Mouse (Mus musculus) layer of hippocampus, adult 8-10 months (tissue): ENCODE measurements around the gene Pak1ip1. TPM values are rescaled to one million over a fixed set of nuclear protein-coding genes. Genes with fewer than 3 reads are reported as not detected.

ENCODE experiments used
- DNase-seq, 2 experiments: peaks; one replicate each; pipeline ENCODE4 v3.0.0; 2022; ENCODE audit warnings: low spot score in 2 of 2
- total RNA-seq, 4 experiments: library from RNA; stranded (reverse); gene quantifications; 2 replicates each; pipeline ENCODE4 v1.2.4; 2022

Gene Pak1ip1
- total RNA-seq, 4 experiments from 2014 or later: 37.6 to 41.3 (median 38.9) TPM

DNA sequence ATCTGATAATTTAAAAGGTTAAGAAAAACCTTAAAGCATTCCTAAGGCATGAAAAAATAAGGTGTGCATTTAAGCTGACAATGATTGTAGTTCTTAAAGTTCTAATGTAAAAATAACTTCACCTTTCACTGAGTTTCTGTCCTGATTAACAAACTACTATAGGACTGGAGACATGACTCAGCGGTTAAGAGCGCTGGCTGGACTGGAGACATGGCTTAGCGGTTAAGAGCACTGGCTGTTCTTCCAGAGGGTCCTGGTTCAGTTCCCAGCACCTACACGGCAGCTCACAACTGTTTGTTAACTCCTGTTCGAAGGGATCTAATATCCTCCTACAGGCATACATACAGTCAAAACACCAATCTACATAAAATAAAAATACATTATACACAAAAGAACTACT lies 1.2 kb downstream of the Pak1ip1 start:
- no peak for DNase-seq

DNA sequence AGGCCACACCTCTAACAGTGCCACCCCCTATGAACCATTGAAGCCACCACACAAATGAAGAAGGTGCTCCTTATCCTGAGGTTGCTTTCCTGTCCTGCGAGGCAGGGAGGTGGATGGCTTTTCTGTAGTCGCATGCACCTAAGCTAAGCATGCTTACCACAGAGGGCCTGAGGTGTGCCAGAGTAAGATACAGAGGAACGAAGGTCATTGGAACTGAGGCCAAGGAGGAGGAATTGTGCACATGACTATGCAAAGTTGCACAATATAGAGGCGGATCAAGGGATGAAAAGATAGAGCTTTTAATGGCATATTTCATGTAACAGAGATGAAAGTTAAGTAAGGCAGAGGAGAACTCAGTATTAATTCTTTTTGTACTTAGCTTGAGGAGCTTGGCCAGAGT lies 5.4 kb downstream of the Pak1ip1 start:
- no peak for DNase-seq

DNA sequence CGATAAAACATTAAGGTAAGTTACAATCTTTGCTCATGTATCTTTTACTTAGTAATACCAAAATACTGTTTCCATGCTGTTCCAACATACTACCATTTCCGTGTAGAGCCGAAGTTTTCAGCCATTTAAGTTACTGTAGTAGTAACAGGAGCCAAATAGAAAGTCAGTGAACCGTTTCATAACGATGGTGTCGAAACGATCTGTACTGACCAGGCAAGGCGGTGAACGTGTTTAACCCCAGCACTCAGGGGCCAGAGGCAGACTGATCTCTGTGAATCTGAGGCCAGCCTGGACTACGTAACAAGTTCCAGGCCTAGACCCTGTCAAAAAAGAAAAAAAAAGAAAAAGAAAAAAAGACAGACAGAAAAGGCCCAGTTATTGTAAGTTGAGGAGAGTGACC lies 7.4 kb downstream of the Pak1ip1 start:
- no peak for DNase-seq

DNA sequence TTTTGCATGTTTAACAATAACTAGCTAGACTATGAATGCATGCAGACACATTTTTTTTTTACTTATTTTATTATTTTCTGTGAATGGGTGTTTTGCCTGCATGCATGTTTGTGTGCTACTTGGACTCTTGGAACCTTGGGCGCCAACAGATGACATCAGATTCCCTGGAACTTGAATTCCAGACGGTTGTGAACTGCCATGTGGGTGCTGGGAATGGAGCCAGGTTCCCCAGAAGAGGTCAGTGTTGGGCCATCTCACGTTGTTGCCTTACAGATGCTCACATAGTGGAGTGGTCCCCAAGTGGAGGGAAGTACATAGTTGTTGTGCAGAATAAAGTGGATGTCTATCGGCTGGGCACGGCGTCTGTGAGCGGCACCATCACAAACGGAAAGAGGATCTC lies 8.1 kb downstream of the Pak1ip1 start:
- no peak for DNase-seq

DNA sequence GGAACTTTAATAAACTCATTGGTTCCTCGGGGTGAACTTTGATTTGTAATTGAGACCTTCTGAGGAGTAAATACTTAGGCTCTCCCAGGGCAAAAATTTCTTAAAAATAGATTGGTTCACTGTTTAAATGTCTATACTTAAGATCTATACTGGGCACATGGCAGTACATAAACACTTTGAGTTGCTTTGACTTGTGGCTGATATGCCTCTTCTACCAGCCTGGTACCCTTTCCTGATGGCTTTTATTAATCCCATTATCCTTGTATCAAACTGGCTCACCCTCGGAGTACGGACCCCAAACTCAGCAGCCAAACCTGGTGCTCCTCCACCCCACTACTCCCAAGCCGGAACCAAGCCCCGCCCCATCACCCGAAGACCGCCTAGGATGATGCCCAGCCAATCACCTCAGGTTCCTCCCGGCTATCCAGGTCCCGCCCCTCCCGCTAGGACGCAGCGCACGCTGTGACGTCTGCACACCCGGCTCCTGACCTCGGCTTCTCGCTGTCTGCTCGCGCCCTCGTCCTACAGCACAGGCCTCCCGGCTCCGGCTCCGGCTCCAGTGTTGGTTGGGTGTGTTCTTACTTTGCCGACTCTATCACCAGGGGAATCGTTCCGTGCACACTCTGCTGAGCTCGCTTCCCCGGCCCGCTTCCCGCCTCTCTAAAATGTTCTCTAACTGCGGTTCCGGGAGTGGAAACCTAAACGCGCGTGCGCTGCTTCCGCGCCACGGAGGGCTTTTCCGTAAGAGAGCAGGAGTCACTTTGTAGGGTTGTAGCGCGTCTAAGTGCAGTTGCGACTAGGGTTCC lies 15.2 kb downstream of the Pak1ip1 start, which contains the start of gene Tmem14c:
TSS of gene Tmem14c (plus strand) at position 464 of the 806 bp plus-strand sequence.
- DNase-seq: peak; percentile 90 to 91

DNA sequence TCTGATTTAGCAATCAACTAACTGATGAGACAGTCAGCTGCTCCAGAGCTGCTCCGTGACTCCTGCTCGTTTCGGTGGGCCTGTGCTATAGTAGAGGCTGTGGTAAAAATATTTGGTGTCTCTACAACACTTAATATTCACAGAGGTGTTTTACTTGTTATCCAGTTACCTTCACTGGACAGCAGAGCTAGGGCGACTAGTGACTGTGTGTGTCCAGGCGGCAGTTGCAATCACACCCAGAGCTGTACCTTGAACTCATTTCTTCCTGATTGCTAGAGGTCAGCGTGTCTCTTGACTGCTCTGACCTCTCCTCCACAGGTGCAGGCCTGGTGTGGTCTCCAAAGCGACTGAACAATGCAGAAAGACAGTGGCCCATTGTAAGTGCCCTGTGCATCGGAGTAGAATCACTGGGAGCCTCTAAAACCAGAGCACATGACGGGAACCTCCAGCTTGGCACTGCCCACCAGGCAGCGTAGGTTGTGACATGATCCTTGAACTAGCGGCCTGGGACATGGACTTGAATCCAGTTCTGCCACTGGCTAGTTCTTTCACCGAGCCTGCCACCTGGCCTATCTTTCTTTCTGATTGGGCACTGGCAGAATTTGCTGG lies 16.1 kb downstream of the Pak1ip1 start:
- DNase-seq: no peak

DNA sequence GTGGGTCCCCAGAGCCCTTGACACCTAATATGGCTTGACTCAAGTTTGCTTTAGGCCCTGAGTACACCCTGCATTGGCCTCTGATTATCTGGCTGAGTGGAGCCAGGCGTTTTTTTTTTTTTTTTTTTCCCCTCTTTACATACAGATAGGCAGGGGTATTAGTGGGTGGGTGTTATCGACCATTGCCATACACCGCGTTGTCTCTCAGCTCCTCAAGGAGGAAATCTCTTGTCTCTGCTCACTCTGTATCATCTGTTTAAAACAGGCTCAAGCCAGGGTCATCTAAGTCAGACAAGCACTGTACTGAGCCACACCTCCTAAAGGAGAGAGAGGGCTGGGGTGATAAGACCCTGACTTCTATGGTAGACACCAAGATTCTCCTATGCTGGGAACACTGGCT lies 17.0 kb downstream of the Pak1ip1 start:
- no peak for DNase-seq

DNA sequence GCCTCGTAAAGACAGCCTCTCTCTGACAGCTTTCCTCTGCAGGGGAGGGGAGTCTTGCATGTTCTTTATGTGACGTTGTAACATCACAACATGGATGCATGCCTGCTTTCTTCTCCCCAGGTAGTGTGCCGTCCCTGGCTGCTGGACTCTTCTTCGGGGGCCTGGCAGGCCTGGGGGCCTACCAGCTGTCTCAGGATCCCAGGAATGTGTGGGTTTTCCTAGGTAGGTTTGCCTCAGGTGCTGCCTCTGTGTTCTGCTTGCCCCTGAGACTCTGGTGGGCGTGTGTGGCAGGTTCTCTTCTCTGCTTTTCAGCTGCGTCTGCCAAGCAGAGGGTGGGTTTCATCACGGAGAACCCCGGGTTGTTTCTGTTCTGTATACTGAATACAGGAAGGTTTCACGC lies 17.4 kb downstream of the Pak1ip1 start:
- DNase-seq: no peak

DNA sequence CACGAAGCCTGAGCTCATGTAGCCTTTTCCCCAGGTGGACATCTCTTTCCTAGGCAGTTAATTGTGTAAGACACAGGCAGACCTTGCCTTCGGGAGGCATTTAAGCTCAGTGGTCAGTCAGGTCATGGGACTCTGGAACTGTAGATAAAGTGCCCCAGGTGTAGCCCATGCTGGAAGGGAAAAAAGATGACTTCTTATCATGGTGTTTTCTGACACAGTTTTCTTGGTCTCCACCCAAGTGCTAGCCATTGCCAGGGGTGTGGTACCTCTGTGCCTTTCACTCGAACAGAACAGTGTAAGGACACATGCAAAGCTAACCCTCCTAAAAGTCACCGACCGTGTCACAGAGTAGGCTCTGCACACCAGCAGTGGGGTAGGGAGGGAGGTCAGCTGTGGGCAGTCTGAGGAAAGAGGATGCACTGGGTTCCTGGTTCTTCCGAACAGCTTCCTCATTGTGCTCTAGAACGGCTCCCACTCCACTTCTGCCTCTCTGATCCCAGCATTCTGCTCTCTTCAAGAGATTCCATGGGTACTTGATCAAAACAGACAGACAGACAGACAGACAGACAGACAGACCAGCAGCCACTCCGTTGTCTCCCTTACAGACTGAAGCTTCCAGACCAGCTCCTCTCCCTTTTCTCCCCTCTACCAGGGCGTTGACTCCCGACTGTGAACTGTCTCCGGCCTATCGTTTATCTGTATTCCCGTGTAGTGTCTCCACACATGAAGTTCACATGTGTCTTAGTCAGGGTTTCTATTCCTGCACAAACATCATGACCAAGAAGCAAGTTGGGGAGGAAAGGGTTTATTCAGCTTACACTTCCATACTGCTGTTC lies 18.2 kb downstream of the Pak1ip1 start:
- DNase-seq: no peak

DNA sequence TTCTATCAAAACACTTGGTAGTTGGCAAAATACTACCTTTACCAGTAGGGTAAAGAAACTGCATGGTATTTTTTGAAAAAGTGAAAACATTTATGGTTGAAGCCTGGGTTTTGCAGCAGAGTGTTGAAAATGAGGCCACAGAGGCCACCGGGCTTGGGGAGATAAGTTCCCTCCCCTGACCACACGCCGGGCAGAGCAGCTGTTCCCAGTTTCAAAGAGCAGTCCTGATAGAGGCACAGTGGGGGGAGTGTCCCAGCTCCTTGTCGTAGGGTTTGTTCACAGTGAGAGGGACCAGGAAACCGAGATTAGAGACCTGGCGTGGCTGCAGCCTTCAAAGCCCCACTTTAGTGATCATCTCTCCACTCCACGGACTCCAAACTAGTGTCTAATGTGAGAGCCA lies 19.7 kb downstream of the Pak1ip1 start:
- no peak for DNase-seq

DNA sequence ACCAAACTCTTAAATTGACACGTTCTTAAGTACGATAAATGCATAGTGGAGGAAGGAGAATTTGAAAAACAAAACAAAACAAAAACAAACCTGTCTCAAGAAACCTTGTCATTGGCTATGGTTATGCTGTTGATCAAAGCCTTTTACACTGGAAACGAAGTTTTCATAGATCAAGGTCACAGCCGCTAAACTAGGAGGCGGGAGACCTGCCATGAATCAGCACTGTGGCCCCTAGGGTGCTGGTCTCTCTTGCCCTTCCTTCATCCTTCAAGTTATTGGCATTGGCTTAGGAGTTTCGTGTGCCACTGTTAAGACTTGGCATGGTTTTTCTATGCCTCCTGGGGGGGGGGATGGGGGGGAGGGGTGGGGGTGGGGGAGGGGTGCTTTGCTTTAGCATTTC lies 20.8 kb downstream of the Pak1ip1 start:
- DNase-seq: no peak

DNA sequence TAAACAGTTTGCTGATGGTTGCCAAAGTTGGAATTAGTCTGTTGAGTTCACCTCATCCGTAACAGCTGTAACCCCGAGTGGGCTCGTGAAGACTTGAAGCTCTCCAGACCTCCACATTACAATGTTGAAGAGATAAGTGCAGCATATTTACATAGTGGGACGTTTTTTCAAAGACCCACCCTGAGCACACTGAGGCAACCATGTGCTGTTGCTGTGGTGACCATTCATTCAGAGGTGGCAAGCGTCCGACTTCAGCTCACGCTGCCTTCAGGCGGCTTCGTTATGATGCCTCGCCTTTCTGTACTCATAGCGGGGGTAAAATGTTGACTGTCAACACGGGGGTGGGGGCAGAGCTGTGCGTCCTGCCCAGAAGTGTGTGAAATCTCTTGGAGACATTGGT lies 21.3 kb downstream of the Pak1ip1 start:
- DNase-seq: no peak

DNA sequence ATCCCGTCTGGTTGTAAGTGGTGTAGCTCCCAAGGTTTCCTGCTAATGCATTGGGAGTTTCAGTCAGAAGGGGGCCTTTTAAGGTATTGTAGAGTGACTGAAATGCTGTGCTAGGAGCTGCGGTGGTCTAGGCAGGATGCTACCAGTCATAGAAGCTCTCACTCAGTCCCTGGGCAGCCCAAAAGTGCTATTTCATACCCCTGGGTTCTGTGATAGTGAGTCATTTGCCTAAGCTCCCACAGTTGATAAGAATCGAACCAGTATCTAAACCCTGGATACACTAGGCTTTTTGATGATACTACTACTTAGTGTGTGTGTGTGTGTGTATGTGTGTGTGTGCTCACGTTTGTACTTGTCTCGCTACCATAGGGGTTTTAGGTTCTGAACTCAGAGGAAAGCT lies 29.3 kb downstream of the Pak1ip1 start:
- DNase-seq: no peak

DNA sequence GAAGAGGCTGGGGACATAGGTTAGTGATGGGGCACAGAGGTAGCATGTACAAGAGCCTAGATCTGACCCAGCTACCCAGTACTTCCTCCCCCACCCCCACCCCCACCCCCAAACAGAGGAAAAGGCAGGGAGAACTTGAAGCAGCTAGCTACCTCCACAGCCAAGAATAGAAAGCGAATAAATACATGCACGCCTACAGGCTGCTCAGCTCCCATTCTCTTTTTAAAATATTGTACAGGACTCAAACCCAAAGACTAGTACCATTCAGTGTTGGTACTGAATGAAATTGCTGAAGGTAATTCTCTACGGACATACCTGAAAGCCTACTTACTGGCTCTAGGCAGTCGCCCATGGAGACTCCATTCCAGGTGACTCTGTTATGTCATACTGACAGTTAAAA lies 41.7 kb downstream of the Pak1ip1 start:
- no peak for DNase-seq

DNA sequence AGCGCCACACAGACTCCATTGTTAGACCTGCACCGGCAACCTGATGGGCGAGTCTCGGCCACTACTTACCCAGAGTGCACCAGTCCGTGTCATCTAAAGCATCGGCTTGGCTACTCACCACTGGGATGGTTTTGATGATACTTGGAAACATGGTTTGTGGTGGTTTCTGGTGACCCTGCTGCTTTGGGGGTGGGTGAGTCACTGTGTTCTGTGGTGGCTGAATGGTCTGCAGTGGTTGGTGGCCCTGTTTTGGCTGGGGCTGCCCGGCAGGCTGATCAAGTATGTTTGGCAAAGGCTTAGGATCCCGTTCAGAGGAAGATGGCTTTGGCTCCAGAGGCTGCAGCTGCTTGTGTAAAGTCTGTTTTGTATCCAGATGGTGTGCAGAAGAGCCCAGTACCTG lies 45.1 kb downstream of the Pak1ip1 start:
- no peak for DNase-seq

DNA sequence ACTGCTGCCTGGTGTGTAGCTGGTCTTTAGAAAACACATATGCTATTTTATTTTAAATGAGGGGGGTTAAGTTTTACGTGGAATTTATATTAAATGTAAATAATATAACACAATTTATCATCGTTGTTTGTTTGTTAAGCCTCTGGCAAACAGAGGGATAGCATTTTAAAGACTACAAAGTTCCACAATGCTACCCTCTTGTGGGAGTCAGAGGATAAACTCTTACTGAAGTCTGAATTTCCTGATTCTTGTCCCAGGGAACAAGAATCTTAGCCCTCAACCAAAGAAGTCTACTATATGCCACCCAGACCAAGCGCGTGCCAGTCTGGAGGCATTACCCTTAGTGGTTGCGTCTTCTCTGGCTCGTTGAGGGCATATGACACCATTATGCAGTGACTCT lies 46.5 kb downstream of the Pak1ip1 start:
- DNase-seq: no peak

DNA sequence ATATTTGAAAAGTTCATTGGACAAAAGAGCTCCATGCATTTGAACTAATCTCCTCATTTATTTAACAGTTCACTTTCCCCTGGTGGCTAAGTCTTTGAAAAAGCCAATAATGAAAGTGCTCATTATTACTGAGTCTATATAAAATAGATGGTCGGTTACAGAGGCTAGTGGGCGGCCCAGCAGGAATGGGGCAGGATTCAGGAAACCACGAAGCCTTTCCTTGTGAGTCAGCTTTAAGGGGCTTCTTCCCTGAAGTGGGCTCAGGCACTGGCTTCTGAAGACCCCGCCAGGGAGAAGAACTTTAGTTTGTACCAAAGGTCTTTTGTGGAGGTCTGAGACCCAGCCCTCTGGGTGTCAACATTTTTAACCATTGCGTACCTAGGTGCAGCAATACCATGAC lies 51.1 kb downstream of the Pak1ip1 start:
- DNase-seq: no peak

Other genes with a start within 250 kb of the Pak1ip1 start
- 10 to 100 TPM; 14.9 to 21.2 (median 18.1) TPM for gene Gcnt2, start 141.3 kb upstream of the Pak1ip1 start, total RNA-seq
- gene Tmem14c, start 15.3 kb downstream of the Pak1ip1 start, total RNA-seq: 10 to 100 TPM; 54.6 to 60.5 (median 56.5) TPM
- gene Mak, start 78.7 kb downstream of the Pak1ip1 start, total RNA-seq: 1 to 10 TPM; 1.6 to 2.9 (median 2.0) TPM
- not detected for gene Gcm2, start 110.0 kb downstream of the Pak1ip1 start, total RNA-seq
- under 1 TPM in 1 of 4 experiments, not detected in 3; 0.30 TPM for gene Sycp2l, start 113.3 kb downstream of the Pak1ip1 start, total RNA-seq
- 10 to 100 TPM; 12.1 to 14.5 (median 13.8) TPM for gene Elovl2, start 219.4 kb downstream of the Pak1ip1 start, total RNA-seq
- 100 to 1,000 TPM; 120 to 157 (median 137) TPM for gene Smim13, start 248.8 kb downstream of the Pak1ip1 start, total RNA-seq